Mouse (Mus musculus) hindlimb bud, embryonic 11.5 days (tissue): ENCODE data around the gene Polr3g.
"Not testable (repeated sequence)": the region's sequence is repeated elsewhere in the genome, so short reads cannot be mapped to it uniquely, and the experiment has no call there.

Experiments
- DNase-seq: peaks from one replicate; pipeline ENCODE4 v3.0.0-alpha.2; 2012; ENCODE audit warnings: low read depth, low spot score; ENCODE audit errors: extremely low spot score

The Polr3g gene

DNA sequence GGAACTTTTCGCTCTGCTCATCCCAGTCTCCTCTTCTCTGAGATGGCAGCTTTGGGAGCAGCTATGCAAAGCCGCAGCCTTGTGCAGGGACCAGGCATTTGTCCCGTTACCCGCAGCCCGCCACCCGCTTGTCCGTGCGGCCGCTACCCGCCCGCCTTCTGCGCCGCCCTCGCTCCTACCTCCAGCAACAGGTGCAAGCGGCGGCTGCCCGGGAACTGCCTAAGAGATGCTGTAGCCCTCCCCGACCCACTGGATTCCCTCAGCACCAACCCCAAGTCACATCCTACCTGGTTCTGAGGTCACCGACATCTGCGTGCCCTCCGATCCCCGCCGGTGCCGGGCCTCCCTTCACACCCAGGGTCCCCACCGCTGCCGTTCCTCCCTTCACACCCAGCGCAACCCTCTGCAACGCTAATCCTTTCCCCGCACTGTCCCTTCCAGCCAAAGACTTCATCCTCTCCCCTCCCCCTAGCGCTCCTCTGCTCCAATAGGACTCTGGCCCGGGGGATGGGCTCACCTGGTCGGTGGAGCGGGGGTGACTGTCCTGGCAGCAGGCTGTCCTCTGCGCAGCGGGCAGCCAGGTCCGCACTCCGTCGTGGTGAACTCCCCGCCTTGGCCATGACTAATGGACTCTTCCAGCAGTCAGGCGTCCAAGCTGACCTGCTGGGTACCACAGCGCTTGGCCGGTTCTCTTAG is 77.9 kb downstream of the Polr3g start, which contains the start of gene Adgrv1:
TSS of gene Adgrv1 (minus strand) at position 435 of the 696 bp plus-strand sequence.
- DNase-seq = no peak

DNA sequence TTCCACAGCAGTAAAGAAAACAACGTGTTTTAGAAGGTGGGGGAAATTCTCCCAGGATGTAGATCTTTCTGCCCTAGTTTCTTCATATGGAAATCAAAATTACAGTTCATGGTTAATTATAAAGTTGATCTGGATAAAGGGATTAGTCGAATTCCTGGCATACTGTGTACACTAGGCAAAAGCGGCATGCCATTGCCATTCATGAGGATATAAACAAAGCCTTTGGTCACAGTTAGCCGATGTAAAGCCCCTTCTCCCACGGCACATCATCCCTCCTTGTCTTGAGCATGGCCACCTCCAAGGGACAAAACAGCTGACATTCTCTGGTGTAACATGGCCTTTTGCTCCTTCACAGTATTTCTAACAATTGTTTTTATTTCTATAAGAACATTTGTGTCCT is 80.2 kb downstream of the Polr3g start:
- no peak for DNase-seq

DNA sequence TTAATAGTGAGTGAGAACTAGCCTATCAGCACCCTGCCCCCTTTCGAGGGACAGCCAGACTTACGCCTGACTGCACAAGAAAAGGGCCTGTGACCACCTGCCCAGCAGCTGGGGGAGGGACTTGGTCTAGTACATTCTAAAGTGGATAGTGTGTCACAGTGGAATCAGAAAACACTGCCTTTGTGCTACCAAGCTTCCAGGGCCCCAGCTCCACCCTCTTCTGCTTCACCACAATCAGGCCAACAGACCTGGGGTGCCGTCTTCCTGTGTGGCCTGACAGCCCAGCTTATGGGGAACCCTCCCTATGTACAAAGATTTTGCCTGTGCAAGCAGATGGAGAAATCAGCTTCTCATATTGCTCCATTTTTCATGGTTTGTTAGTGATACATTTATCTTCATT is 81.4 kb downstream of the Polr3g start:
- DNase-seq = no peak

GRCm38 (mm10) chr13:81628631-81629190 is 82.1 kb downstream of the Polr3g start:
- DNase-seq = no peak

- not testable (repeated sequence) for DNase-seq
These were observed 83.0 kb downstream of the Polr3g start for GRCm38 (mm10) chr13:81627861-81628260.
